Comparison of ENCODE assay signal across 9 mouse cellular contexts in genomic region chr7:132325549-132326331, GRCm38 (mm10). TPM values are rescaled to one million over a fixed set of nuclear protein-coding genes. Genes with fewer than 3 reads are reported as not detected.
DNase-seq lines count a peak whose midpoint lies in the region; ATAC-seq lines count a peak whose summit lies in the region.
"Had no signal": no experiment of that assay in that cellular context is flagged by ENCODE, and none has a peak within 500 bp of the region (broad histone marks: within the 10 kb centered on the region; RNA-seq: fewer than 3 reads in every experiment).

No protein-coding gene starts in this region.

- no peak overlapping the region for H3K4me2 ChIP-seq in embryonic facial prominence, embryonic 15.5 days (replicated peaks)
- no peak overlapping the region for H3K4me2 ChIP-seq in kidney, embryonic 14.5 days (replicated peaks; ENCODE audit: low read depth, low read length)

- H3K4me1 ChIP-seq in heart, embryonic 10.5 days, result no peaks in the 10 kb centered on the region; the same call in 1 of the 2 replicates
- H3K4me1 ChIP-seq in embryonic facial prominence, embryonic 15.5 days, result peaks cover 17% of the 10 kb centered on the region
- peaks cover 3% of the 10 kb centered on the region; the same call in 1 of the 2 replicates for H3K4me1 ChIP-seq in kidney, embryonic 14.5 days (ENCODE audit: control insufficient read depth, insufficient read depth, low read length)

- H3K9me3 ChIP-seq in heart, embryonic 10.5 days, result no peaks in the 10 kb centered on the region
- no peaks in the 10 kb centered on the region for H3K9me3 ChIP-seq in embryonic facial prominence, embryonic 15.5 days (replicated peaks)
- H3K9me3 ChIP-seq in kidney, embryonic 14.5 days (ENCODE audit: control insufficient read depth, low read length), result no peaks in the 10 kb centered on the region
- H3K9me3 ChIP-seq: megakaryocyte, embryonic 14.5 days had no signal

- H3K4me3 ChIP-seq in heart, embryonic 10.5 days, result no peak overlapping the region
- H3K4me3 ChIP-seq in embryonic facial prominence, embryonic 15.5 days (replicated peaks), result no peak overlapping the region
- no peak overlapping the region for H3K4me3 ChIP-seq in kidney, embryonic 14.5 days (ENCODE audit: low read length)
- H3K4me3 ChIP-seq: megakaryocyte, embryonic 14.5 days had no signal

- peak; percentile 71 to 79 for DNase-seq in heart, adult 18-20 months
- DNase-seq in heart, embryonic 10.5 days (ENCODE audit: low spot score), result no peak
- DNase-seq in NIH3T3 (ENCODE audit: low read depth), result peak; percentile 85
- DNase-seq in ovary, postnatal 36 days (ENCODE audit: low spot score), result peak; percentile 70
- DNase-seq in layer of hippocampus, postnatal 14 days (ENCODE audit: low spot score in 2 of 2), result no peak
- DNase-seq in embryo, embryonic 10 days (ENCODE audit: low spot score), result no peak

- H3K27ac ChIP-seq in heart, embryonic 10.5 days, result no peak overlapping the region
- H3K27ac ChIP-seq in embryonic facial prominence, embryonic 15.5 days (replicated peaks), result peak overlapping the region; percentile 48; the same call in 1 of the 2 replicates
- no peak overlapping the region; the same call in 1 of the 2 replicates for H3K27ac ChIP-seq in kidney, embryonic 14.5 days (ENCODE audit: low read depth, low read length)

- WGBS in heart, embryonic 10.5 days, result 68% methylated on average over 5 of the region's 5 CpGs
- 35% methylated on average over 5 of the region's 5 CpGs for WGBS in embryonic facial prominence, embryonic 15.5 days
- WGBS in kidney, embryonic 14.5 days, result 56% methylated on average over 5 of the region's 5 CpGs

- peaks cover 13% of the 10 kb centered on the region; the same call in 1 of the 2 replicates for H3K27me3 ChIP-seq in heart, embryonic 10.5 days (ENCODE audit: insufficient read depth, poor library complexity, severe bottlenecking)
- H3K27me3 ChIP-seq in embryonic facial prominence, embryonic 15.5 days, result no peaks in the 10 kb centered on the region
- no peaks in the 10 kb centered on the region for H3K27me3 ChIP-seq in kidney, embryonic 14.5 days (ENCODE audit: control insufficient read depth, insufficient read depth, low read length)

- ATAC-seq in embryonic facial prominence, embryonic 15.5 days (ENCODE audit: insufficient number of reproducible peaks, low FRiP score, low TSS enrichment, low read depth), result peak; percentile 25
- 0 out of 2 replicates have a peak, but pooled peaks have one; percentile 20 for ATAC-seq in kidney, embryonic 14.5 days (ENCODE audit: low FRiP score, low TSS enrichment)

- no peaks in the 10 kb centered on the region for H3K36me3 ChIP-seq in heart, embryonic 10.5 days
- H3K36me3 ChIP-seq in embryonic facial prominence, embryonic 15.5 days, result no peaks in the 10 kb centered on the region
- H3K36me3 ChIP-seq in kidney, embryonic 14.5 days (ENCODE audit: control insufficient read depth, insufficient read depth, low read length), result no peaks in the 10 kb centered on the region

- H3K9ac ChIP-seq in embryonic facial prominence, embryonic 15.5 days, result no peak overlapping the region
- H3K9ac ChIP-seq in kidney, embryonic 14.5 days (ENCODE audit: low read depth, low read length), result no peak overlapping the region

RNA-seq across cellular contexts. Expression of gene Chst15, which starts 8.7 kb away (rescaled TPM):
- total RNA-seq in heart, adult 18-20 months (2021), result 1 to 10 TPM; 6.0 to 9.3 TPM
- polyA plus RNA-seq in heart, embryonic 10.5 days (2016; fragmentation: Nextera tagmentation; extraction: Ambion mirVana), result 3.3 and 7.6 TPM in 2 replicates
- 24.1 and 25.6 TPM in 2 replicates for polyA plus RNA-seq in embryonic facial prominence, embryonic 15.5 days (2015; fragmentation: Nextera tagmentation; extraction: Ambion mirVana)
- polyA plus RNA-seq in kidney, embryonic 14.5 days (2014; fragmentation: Nextera tagmentation; extraction: Ambion mirVana), result 10.0 and 18.8 TPM in 2 replicates
- 10 to 100 TPM; 33.8 to 37.6 TPM for total RNA-seq in layer of hippocampus, postnatal 14 days (2021)

Comparison
In these comparisons a context has a peak if more than half of its experiments do, and no peak if none do; other contexts are left out.
1. DNase-seq: peak in heart, adult 18-20 months (2 of 2), NIH3T3 (single experiment) and ovary, postnatal 36 days (single experiment); none in heart, embryonic 10.5 days (single experiment), layer of hippocampus, postnatal 14 days (0 of 2) and embryo, embryonic 10 days (single experiment).